Mouse (Mus musculus): Measurements from ENCODE around the gene Pwp1. TPM values are rescaled to one million over a fixed set of nuclear protein-coding genes. Genes with fewer than 3 reads are reported as not detected.
"Not testable (repeated sequence)": the region's sequence is repeated elsewhere in the genome, so short reads cannot be mapped to it uniquely, and the experiment has no call there.

The Pwp1 gene
- 10 to 100 TPM; 17.9 to 20.1 TPM for total RNA-seq (2021)
- long read RNA-seq, experiment 1, transcript Pwp1-201 (15 exons, 2,572 nt) = major isoform, 17 of 25 reads
- long read RNA-seq, experiment 1, partial matches to known transcripts = 3 of 25 reads
- long read RNA-seq, experiment 1, other reads (novel, unspliced or antisense) = 5 of 25 reads
- long read RNA-seq, experiment 2, transcript Pwp1-201 (15 exons, 2,572 nt) = major isoform, 24 of 33 reads
- long read RNA-seq, experiment 2, partial matches to known transcripts = 5 of 33 reads
- long read RNA-seq, experiment 2, other reads (novel, unspliced or antisense) = 4 of 33 reads

- DNase-seq (ENCODE audit: low spot score in 2 of 2) = peak; percentile 11 to 20
Measured at GRCm38 (mm10) chr10:85829085-85829853, at the start of gene Pwp1. Gene Pwp1 (plus strand): TSS chr10:85829494.

- DNase-seq (ENCODE audit: low spot score in 2 of 2) = not testable (repeated sequence)
Measured at GRCm38 (mm10) chr10:85822143-85822696, 7.1 kb upstream of the Pwp1 start.

GRCm38 (mm10) chr10:85823752-85824151, 5.5 kb upstream of the Pwp1 start:
- not testable (repeated sequence) for DNase-seq (ENCODE audit: low spot score in 2 of 2)

- DNase-seq (ENCODE audit: low spot score in 2 of 2) = not testable (repeated sequence)
Measured at GRCm38 (mm10) chr10:85828722-85829084, 591 bp upstream of the Pwp1 start.

- no peak for DNase-seq (ENCODE audit: low spot score in 2 of 2)
Measured at GRCm38 (mm10) chr10:85846105-85846862, 17.0 kb downstream of the Pwp1 start.

GRCm38 (mm10) chr10:85871698-85872478, 42.6 kb downstream of the Pwp1 start:
- peak; percentile 90 to 95 for DNase-seq (ENCODE audit: low spot score in 2 of 2)

- DNase-seq (ENCODE audit: low spot score in 2 of 2) = no peak
Measured at GRCm38 (mm10) chr10:85872479-85872773, 43.1 kb downstream of the Pwp1 start.

- DNase-seq (ENCODE audit: low spot score in 2 of 2) = no peak
Measured at GRCm38 (mm10) chr10:85873861-85874544, 44.7 kb downstream of the Pwp1 start.

- no peak for DNase-seq (ENCODE audit: low spot score in 2 of 2)
Measured at GRCm38 (mm10) chr10:85875812-85876211, 46.5 kb downstream of the Pwp1 start.

- no peak for DNase-seq (ENCODE audit: low spot score in 2 of 2)
Measured at GRCm38 (mm10) chr10:85879886-85880486, 50.7 kb downstream of the Pwp1 start.

GRCm38 (mm10) chr10:85916498-85917309, 87.4 kb downstream of the Pwp1 start, which contains the start of gene Prdm4:
Gene Prdm4 (minus strand): TSS chr10:85917142.
- peak; percentile 95 to 97 for DNase-seq (ENCODE audit: low spot score in 2 of 2)

- DNase-seq (ENCODE audit: low spot score in 2 of 2) = peak; percentile 3 to 13
Measured at GRCm38 (mm10) chr10:85927676-85928445, 98.6 kb downstream of the Pwp1 start, which contains the start of gene Ascl4. Gene Ascl4 (plus strand): TSS chr10:85927681.

- peak; percentile 74 to 84 for DNase-seq (ENCODE audit: low spot score in 2 of 2)
Measured at GRCm38 (mm10) chr10:85928499-85929207, 99.4 kb downstream of the Pwp1 start.

GRCm38 (mm10) chr10:85929208-85929591, 99.9 kb downstream of the Pwp1 start:
- DNase-seq (ENCODE audit: low spot score in 2 of 2) = no peak

- no peak for DNase-seq (ENCODE audit: low spot score in 2 of 2)
Measured at GRCm38 (mm10) chr10:85929962-85930361, 100.7 kb downstream of the Pwp1 start.

GRCm38 (mm10) chr10:85936280-85936965, 107.1 kb downstream of the Pwp1 start:
- no peak for DNase-seq (ENCODE audit: low spot score in 2 of 2)
